Mouse (Mus musculus) left cerebral cortex, adult 2 months (tissue): ENCODE measurements around the gene Cdc16. TPM values are rescaled to one million over a fixed set of nuclear protein-coding genes. Genes with fewer than 3 reads are reported as not detected.
"Not testable (repeated sequence)": the region's sequence is repeated elsewhere in the genome, so short reads cannot be mapped to it uniquely, and the experiment has no call there.

Experiments used
- DNase-seq, 2 experiments: peaks; one replicate each; pipeline ENCODE4 v3.0.0; 2021 to 2022; ENCODE audit warnings: low spot score in 2 of 2, mixed read lengths in 1 of 2; ENCODE audit errors: extremely low spot score in 1 of 2
- H3K27ac ChIP-seq: fragments of 200-600 bp; 2 replicates; pipeline ENCODE4 v1.8.1; 2022
- H3K4me3 ChIP-seq: fragments of 200-600 bp; 2 replicates; pipeline ENCODE4 v1.8.1; 2022
- CTCF ChIP-seq: fragments of 200-600 bp; IDR thresholded peaks from 2 replicates; pipeline ENCODE4 v1.8.1; 2022; ENCODE audit warnings: antibody characterized with exemption, mild to moderate bottlenecking, moderate library complexity
- intact Hi-C: fragments of 180-260 bp; cut with DNase I; formaldehyde crosslinking; loops from one replicate; pipeline ENCODE4 v1.15.1; 2025
- long read RNA-seq, 2 experiments: library from polyadenylated mRNA; stranded (forward); transcript quantifications; one replicate each; pipeline ENCODE4 v2.0.0; 2021; ENCODE audit warnings: borderline mapping rate in 2 of 2
- total RNA-seq, 2 experiments: library from RNA; stranded (reverse); gene quantifications; 2 replicates each; pipeline ENCODE4 v1.2.3; 2021

Cdc16 gene
- total RNA-seq, result 10 to 100 TPM; 45.2 to 49.7 TPM
- long read RNA-seq, experiment 1, transcript Cdc16-201 (18 exons, 2,301 nt), result major isoform, 63 of 85 reads
- long read RNA-seq, experiment 1, partial matches to known transcripts, result 2 of 85 reads
- long read RNA-seq, experiment 1, other reads (novel, unspliced or antisense), result 20 of 85 reads
- long read RNA-seq, experiment 2, transcript Cdc16-201 (18 exons, 2,301 nt), result major isoform, 35 of 47 reads
- long read RNA-seq, experiment 2, partial matches to known transcripts, result 3 of 47 reads
- long read RNA-seq, experiment 2, other reads (novel, unspliced or antisense), result 9 of 47 reads

- no peak for TF ChIP-seq CTCF
- Histone ChIP-seq H3K4me3 (peak within 1 kb of the TSS; percentile 94), H3K27ac (peak within 1 kb of the TSS; percentile 66)
- DNase-seq, result peak; percentile 86 to 90
- intact Hi-C loops, result no loop called here
These were observed at the start of gene Cdc16 for GRCm38 (mm10) chr8:13756982-13757804. Gene Cdc16, plus strand, starts transcription at chr8:13757676.

GRCm38 (mm10) chr8:13708514-13708913 lies 49.0 kb upstream of the Cdc16 start:
- DNase-seq, result no peak
- Histone ChIP-seq H3K4me3 (no peak overlapping the region), H3K27ac (no peak overlapping the region)
- intact Hi-C loops, result no loop called here
- no peak for TF ChIP-seq CTCF

- H3K4me3 ChIP-seq, result no peak overlapping the region
- intact Hi-C loops, result no loop called here
- TF ChIP-seq CTCF, result no peak
- H3K27ac ChIP-seq, result no peak overlapping the region
- DNase-seq, result no peak
These were observed 38.5 kb upstream of the Cdc16 start for GRCm38 (mm10) chr8:13718980-13719379.

GRCm38 (mm10) chr8:13725722-13726121 lies 31.8 kb upstream of the Cdc16 start:
- no peak overlapping the region for H3K27ac ChIP-seq
- peak; percentile 80 for TF ChIP-seq CTCF
- intact Hi-C loops, result loop anchor here (5.0 kb wide), 2 partner anchors 123 to 173 kb away; no protein-coding TSS in a partner anchor
- no peak overlapping the region for H3K4me3 ChIP-seq
- DNase-seq, result peak; percentile 24 to 33

- no peak for TF ChIP-seq CTCF
- Histone ChIP-seq H3K4me3 (no peak overlapping the region), H3K27ac (no peak overlapping the region)
- intact Hi-C loops, result loop anchor here (5.0 kb wide), 2 partner anchors 125 to 175 kb away; no protein-coding TSS in a partner anchor
- no peak for DNase-seq
These were observed 29.9 kb upstream of the Cdc16 start for GRCm38 (mm10) chr8:13727469-13728094.

- no peak for TF ChIP-seq CTCF
- intact Hi-C loops, result no loop called here
These were observed 17.1 kb upstream of the Cdc16 start for GRCm38 (mm10) chr8:13740323-13740770.

GRCm38 (mm10) chr8:13740817-13741613 lies 16.5 kb upstream of the Cdc16 start:
- no peak overlapping the region for H3K4me3 ChIP-seq
- peak overlapping the region; percentile 36; the same call in 1 of the 2 replicates for H3K27ac ChIP-seq
- no peak for TF ChIP-seq CTCF
- intact Hi-C loops, result no loop called here
- DNase-seq, result no peak

More at GRCm38 (mm10) chr8:13740323-13740770, 17.1 kb upstream of the Cdc16 start:
- no peak overlapping the region for H3K4me3 ChIP-seq
- peak overlapping the region; percentile 36 for H3K27ac ChIP-seq
- DNase-seq, result peak; percentile 17 to 34

- H3K27ac ChIP-seq, DNase-seq, H3K4me3 ChIP-seq, intact Hi-C loops: not testable (repeated sequence)
These were observed 11.3 kb upstream of the Cdc16 start for GRCm38 (mm10) chr8:13746212-13746611.

- no peak overlapping the region for H3K4me3 ChIP-seq
- TF ChIP-seq CTCF, result no peak
- intact Hi-C loops, result no loop called here
- H3K27ac ChIP-seq, result no peak overlapping the region
- DNase-seq, result no peak
These were observed 9.8 kb upstream of the Cdc16 start for GRCm38 (mm10) chr8:13747626-13748025.

GRCm38 (mm10) chr8:13753680-13754079 lies 3.8 kb upstream of the Cdc16 start:
- intact Hi-C loops, result loop anchor here (1.0 to 5.0 kb wide), 3 partner anchors 202 to 341 kb away; no protein-coding TSS in a partner anchor
- Histone ChIP-seq H3K4me3 (no peak overlapping the region), H3K27ac (no peak overlapping the region)
- TF ChIP-seq CTCF, result peak; percentile 84
- peak; percentile 47 to 61 for DNase-seq

GRCm38 (mm10) chr8:13756480-13756879 lies 996 bp upstream of the Cdc16 start:
- Histone ChIP-seq H3K4me3 (no peak overlapping the region), H3K27ac (no peak overlapping the region)
- no peak for TF ChIP-seq CTCF
- intact Hi-C loops, result no loop called here
- DNase-seq, result no peak
